Mouse (Mus musculus) liver, embryonic 13.5 days (tissue): ENCODE results near the gene Asphd1. TPM values are rescaled to one million over a fixed set of nuclear protein-coding genes. Genes with fewer than 3 reads are reported as not detected.

Experiments
- ATAC-seq: fragments of 200-750 bp; cut with Nextera tagmentation; 2 replicates; pipeline ENCODE4 v1.8.0; 2017; ENCODE audit warnings: low read depth, mild to moderate bottlenecking, moderate number of reproducible peaks, moderate library complexity
- DNase-seq: peaks from one replicate; pipeline ENCODE4 v3.0.0; 2022
- H3K27ac ChIP-seq: fragments of 300-500 bp; sonication (generic); 2 replicates; pipeline ENCODE4 v1.5.1; 2015; ENCODE audit warnings: moderate library complexity, mild to moderate bottlenecking, inconsistent platforms
- H3K27me3 ChIP-seq: fragments of 300-500 bp; sonication (generic); 2 replicates; pipeline ENCODE4 v1.6.1; 2015; ENCODE audit warnings: mild to moderate bottlenecking, inconsistent platforms
- H3K36me3 ChIP-seq: fragments of 300-500 bp; sonication (generic); 2 replicates; pipeline ENCODE4 v1.6.1; 2015; ENCODE audit warnings: mild to moderate bottlenecking, inconsistent platforms
- H3K4me1 ChIP-seq: fragments of 300-500 bp; sonication (generic); replicated peaks from 2 replicates; pipeline ENCODE4 v1.6.1; 2015; ENCODE audit warnings: inconsistent platforms
- H3K4me2 ChIP-seq: fragments of 300-500 bp; sonication (generic); 2 replicates; pipeline ENCODE4 v1.6.1; 2015; ENCODE audit warnings: inconsistent platforms, mild to moderate bottlenecking, moderate library complexity
- H3K4me3 ChIP-seq: fragments of 300-500 bp; sonication (generic); replicated peaks from 2 replicates; pipeline ENCODE4 v1.5.1; 2015; ENCODE audit warnings: mild to moderate bottlenecking, inconsistent platforms
- H3K9ac ChIP-seq: fragments of 300-500 bp; sonication (generic); 2 replicates; pipeline ENCODE4 v1.6.1; 2015; ENCODE audit warnings: mild to moderate bottlenecking, inconsistent platforms
- H3K9me3 ChIP-seq: fragments of 300-500 bp; sonication (generic); replicated peaks from 2 replicates; pipeline ENCODE4 v1.6.1; 2016; ENCODE audit warnings: inconsistent platforms
- WGBS: fragments of 180-500 bp; shearing (Covaris S2); methylation state at CpG from one replicate; pipeline ENCODE4 v1.1.7; 2015; ENCODE audit not compliant: insufficient replicate concordance; 5-methylcytosine and 5-hydroxymethylcytosine counted together
- polyA plus RNA-seq: library from polyadenylated mRNA; unstranded; fragments of >200 nt; fragmentation: Nextera tagmentation; extraction: Ambion mirVana; gene quantifications from 2 replicates; pipeline ENCODE4 v1.2.1, GENCODE M21; 2015

Gene Asphd1
- polyA plus RNA-seq, 1 experiment from 2014 or later, result not detected

DNA sequence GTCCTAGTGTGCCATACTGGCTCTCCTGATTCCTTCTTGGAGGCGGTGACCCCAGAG lies 26.3 kb upstream of the Asphd1 start, which contains the start of gene Cdipt:
Gene Cdipt, plus strand, starts transcription at position 22 of the 57 bp plus-strand sequence.
- DNase-seq (no peak), ATAC-seq (no peak)
- Histone ChIP-seq H3K27me3 (no peaks in the 10 kb centered on the region), H3K4me3 (peak within 1 kb of the TSS; percentile 87), H3K36me3 (peaks cover 29% of the 10 kb centered on the region), H3K27ac (peak within 1 kb of the TSS; percentile 91), H3K4me1 (peaks cover 38% of the 10 kb centered on the region), H3K9me3 (no peaks in the 10 kb centered on the region), H3K4me2 (peak within 1 kb of the TSS; percentile 81), H3K9ac (peak within 1 kb of the TSS; percentile 94)
- WGBS, result 0% methylated on average over 1 of the region's 1 CpGs

DNA sequence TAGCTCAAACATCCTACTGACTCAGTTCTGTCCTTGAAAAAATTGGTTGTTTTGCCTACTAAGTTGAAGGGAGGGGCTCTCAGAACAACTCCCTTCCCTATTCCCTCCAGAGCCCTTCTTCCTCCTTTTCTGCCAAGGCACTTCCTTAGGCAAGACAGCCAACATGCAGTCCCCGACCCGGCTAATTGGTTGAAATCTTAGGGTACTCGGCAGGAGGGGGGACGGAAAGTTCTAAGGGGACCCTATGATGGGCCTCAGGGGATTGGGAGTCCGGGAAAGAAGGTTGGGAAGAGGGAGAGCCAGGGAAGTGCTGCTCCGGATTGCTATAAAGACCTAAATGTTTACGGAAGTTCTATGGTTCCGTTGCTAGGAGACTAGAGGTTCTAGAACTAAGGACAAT lies 26.1 kb upstream of the Asphd1 start:
- peak overlapping the region; percentile 81 for H3K4me2 ChIP-seq
- H3K9ac ChIP-seq, result no peak overlapping the region; the same call in none of the 2 replicates
- peak overlapping the region; percentile 50; the same call in 1 of the 2 replicates for H3K27ac ChIP-seq
- ATAC-seq (no peak), DNase-seq (no peak)
- no peaks in the 10 kb centered on the region for H3K9me3 ChIP-seq
- peaks cover 28% of the 10 kb centered on the region for H3K36me3 ChIP-seq
- peak overlapping the region; percentile 87 for H3K4me3 ChIP-seq
- WGBS, result 4% methylated on average over 8 of the region's 8 CpGs
- peaks cover 38% of the 10 kb centered on the region for H3K4me1 ChIP-seq
- H3K27me3 ChIP-seq, result no peaks in the 10 kb centered on the region

DNA sequence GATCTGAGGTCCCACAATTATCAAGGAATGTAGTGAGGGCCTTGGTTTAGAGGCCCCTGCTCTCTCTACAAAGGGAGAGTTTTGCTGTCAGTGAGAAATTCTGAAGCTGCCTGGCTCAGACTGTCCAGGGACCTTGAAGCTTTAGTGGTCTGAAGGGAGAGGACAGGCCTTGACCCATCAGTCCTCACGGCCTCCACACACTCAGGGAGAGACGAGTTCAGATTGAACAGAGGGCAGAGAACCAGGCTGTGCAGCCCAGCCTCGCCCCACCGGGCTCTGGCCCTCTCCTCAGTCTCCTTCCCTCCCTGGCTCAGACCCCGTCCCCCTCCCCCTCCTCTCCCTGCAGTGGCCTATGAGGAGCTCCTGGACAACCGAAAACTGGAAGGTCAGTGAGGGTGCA lies 18.0 kb upstream of the Asphd1 start:
- Histone ChIP-seq H3K9me3 (no peaks in the 10 kb centered on the region), H3K4me2 (no peak overlapping the region), H3K4me1 (no peaks in the 10 kb centered on the region), H3K27ac (no peak overlapping the region), H3K9ac (no peak overlapping the region), H3K4me3 (no peak overlapping the region), H3K27me3 (peaks cover 17% of the 10 kb centered on the region), H3K36me3 (no peaks in the 10 kb centered on the region)
- ATAC-seq (no peak), DNase-seq (no peak)
- WGBS, result 59% methylated on average over 6 of the region's 6 CpGs

DNA sequence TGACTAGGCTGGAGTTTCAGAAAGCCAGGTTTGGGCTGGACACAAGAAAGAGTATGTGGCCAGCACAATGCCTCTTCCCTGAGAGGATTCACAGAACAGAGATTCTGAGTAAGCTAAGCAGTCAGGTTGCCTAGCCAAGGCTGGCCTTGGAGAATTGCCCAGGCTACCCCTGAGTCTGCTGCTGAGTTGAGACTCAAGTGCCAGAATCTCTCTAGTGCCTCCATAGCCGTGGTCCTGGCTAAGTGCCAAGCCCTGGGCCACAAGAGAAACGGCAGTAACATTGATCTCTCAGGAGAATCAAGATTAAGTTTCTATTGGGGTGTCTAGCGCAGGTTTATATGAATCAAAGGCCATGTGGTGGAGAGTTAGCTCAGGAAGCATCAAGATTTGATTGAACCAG lies 16.2 kb upstream of the Asphd1 start:
- 43% methylated on average over 3 of the region's 3 CpGs for WGBS
- DNase-seq, result no peak

DNA sequence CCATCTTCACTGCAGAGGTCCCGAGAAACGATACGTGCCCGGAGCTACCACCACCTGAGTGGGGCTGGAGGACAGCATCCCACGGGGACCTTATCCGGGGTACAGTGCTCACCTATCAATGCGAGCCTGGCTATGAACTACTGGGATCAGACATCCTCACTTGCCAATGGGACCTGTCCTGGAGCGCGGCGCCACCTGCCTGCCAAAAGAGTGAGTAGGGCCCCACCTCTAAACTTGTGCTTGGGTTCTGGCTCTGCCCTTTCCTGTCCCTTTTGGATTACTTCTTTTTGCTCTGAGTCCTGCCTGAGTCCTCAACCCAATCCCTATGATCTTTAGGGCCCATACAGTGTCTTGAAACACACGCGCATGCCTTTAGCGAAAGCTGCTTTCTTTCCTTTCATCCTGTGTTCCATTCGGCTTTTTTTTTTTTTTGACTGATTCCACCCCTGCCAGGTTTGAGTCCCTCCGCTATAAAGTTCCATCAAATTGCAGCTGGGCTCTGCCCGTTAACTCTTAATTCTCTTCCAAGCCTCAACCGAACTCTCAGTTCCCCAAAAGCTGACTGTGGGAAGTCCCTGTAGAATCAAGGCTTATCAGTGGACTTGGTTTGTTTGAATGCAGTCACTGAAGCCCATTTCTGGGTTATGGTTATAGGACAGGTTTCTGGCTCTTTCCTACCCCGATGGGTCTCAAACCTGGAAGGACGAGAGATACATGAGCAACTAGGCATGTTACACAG lies 14.3 kb upstream of the Asphd1 start:
- no peaks in the 10 kb centered on the region for H3K4me1 ChIP-seq
- H3K4me2 ChIP-seq, result no peak overlapping the region
- no peak overlapping the region for H3K27ac ChIP-seq
- no peaks in the 10 kb centered on the region for H3K9me3 ChIP-seq
- H3K9ac ChIP-seq, result no peak overlapping the region
- DNase-seq, result no peak
- H3K4me3 ChIP-seq, result no peak overlapping the region
- no peaks in the 10 kb centered on the region for H3K36me3 ChIP-seq
- WGBS, result 37% methylated on average over 19 of the region's 19 CpGs
- no peak for ATAC-seq
- H3K27me3 ChIP-seq, result peaks cover 21% of the 10 kb centered on the region

More for the DNA sequence above, 16.2 kb upstream of the Asphd1 start:
- no peak for ATAC-seq
- Histone ChIP-seq H3K4me2 (no peak overlapping the region), H3K4me3 (no peak overlapping the region), H3K4me1 (no peaks in the 10 kb centered on the region), H3K27me3 (peaks cover 21% of the 10 kb centered on the region), H3K9ac (no peak overlapping the region), H3K36me3 (no peaks in the 10 kb centered on the region), H3K9me3 (no peaks in the 10 kb centered on the region), H3K27ac (no peak overlapping the region)

DNA sequence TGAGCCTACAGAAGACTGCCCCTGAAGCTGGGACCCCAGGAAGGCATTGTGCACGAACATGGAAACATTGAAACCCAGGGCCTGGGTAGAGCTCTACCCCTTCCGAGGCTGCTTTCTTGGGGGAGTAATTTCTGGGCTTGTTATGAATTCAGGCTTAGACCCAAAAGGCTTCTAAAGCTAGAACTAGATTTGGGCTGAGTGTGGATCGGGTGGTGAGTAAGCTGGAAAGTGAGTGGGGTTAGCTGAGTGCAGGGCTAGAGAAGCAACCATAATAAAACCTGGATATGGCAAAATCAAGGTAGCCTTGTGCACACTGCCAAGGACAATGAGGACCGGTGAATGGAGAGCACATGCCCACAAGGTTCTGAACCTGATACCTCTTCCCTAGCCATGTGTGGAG lies 12.6 kb upstream of the Asphd1 start:
- Histone ChIP-seq H3K4me2 (no peak overlapping the region), H3K36me3 (no peaks in the 10 kb centered on the region), H3K9ac (no peak overlapping the region), H3K9me3 (no peaks in the 10 kb centered on the region), H3K4me1 (no peaks in the 10 kb centered on the region), H3K27me3 (peaks cover 21% of the 10 kb centered on the region), H3K27ac (no peak overlapping the region), H3K4me3 (no peak overlapping the region)
- WGBS, result 71% methylated on average over 4 of the region's 4 CpGs
- no peak for ATAC-seq
- DNase-seq, result no peak

DNA sequence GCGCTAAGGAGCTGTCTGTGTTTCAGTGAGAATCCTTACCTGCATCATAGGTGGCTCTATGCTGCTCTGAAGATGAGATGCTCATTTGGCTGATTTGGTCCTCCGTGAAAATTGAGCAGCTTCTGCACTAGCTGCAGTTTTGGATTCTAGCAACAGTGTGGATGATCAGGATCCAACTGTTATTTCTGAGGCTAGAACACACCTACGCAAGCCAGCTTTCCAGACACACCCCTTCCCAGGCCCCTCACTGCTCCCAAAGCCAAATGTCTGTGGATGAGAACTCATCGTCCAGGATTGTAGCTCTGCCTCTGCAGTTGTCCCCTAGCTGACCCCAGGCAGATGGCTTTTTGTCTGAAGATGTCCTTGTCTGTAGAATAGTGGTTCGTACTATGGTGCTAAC lies 11.7 kb upstream of the Asphd1 start:
- ATAC-seq (no peak), DNase-seq (no peak)
- no peak overlapping the region for H3K4me2 ChIP-seq
- no peaks in the 10 kb centered on the region for H3K36me3 ChIP-seq
- H3K27me3 ChIP-seq, result peaks cover 21% of the 10 kb centered on the region
- H3K27ac ChIP-seq, result no peak overlapping the region
- H3K9ac ChIP-seq, result no peak overlapping the region
- 75% methylated on average over 5 of the region's 5 CpGs for WGBS
- H3K4me3 ChIP-seq, result no peak overlapping the region
- H3K4me1 ChIP-seq, result no peaks in the 10 kb centered on the region
- H3K9me3 ChIP-seq, result no peaks in the 10 kb centered on the region

DNA sequence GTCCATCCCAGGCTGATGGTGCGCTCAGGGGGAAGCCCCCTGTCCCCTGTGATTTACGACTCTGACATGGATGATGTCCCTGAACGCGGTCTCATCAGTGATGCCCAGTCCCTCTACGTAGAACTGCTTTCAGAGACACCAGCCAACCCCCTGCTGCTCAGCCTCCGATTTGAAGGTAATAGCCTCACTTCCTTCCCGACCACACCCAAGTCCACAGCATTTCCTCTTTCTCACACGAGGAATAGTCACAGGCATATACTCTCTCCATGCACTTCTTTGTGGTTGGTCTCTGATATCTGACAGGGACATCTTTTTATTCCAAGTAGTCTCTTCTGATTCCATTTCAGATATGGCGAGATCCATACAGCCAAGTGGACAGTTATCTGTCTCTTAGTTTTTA lies 10.4 kb upstream of the Asphd1 start:
- H3K4me2 ChIP-seq, result no peak overlapping the region
- no peak overlapping the region for H3K4me3 ChIP-seq
- ATAC-seq (no peak), DNase-seq (no peak)
- WGBS, result 37% methylated on average over 9 of the region's 9 CpGs
- H3K27ac ChIP-seq, result no peak overlapping the region
- H3K36me3 ChIP-seq, result no peaks in the 10 kb centered on the region
- H3K9ac ChIP-seq, result no peak overlapping the region
- H3K4me1 ChIP-seq, result no peaks in the 10 kb centered on the region
- H3K27me3 ChIP-seq, result peaks cover 21% of the 10 kb centered on the region
- H3K9me3 ChIP-seq, result no peaks in the 10 kb centered on the region

DNA sequence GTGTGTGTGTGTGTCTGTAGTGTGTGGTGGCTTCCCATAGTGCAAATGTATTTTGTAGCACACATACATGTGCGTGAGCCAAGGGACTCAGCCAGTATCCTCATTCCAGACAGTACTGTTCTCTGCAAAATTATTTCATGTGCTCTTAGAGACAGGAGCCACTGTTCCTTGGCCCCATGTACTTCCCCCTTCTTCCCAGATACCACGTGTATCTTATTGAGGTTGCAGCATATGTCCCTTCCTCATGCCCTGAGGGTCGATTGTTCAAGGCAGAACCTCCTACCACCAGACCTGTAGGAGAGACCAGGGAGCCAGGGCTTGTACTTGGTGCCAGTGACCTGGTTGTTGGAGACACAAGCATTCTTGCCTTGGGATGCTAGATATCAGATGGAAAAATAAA lies 5.7 kb upstream of the Asphd1 start:
- H3K4me2 ChIP-seq, result no peak overlapping the region
- WGBS, result 38% methylated on average over 3 of the region's 3 CpGs
- no peak overlapping the region for H3K4me3 ChIP-seq
- H3K4me1 ChIP-seq, result peaks cover 11% of the 10 kb centered on the region
- DNase-seq, result no peak
- no peaks in the 10 kb centered on the region for H3K36me3 ChIP-seq
- H3K27me3 ChIP-seq, result peaks cover 38% of the 10 kb centered on the region
- no peak for ATAC-seq
- no peak overlapping the region for H3K27ac ChIP-seq
- H3K9ac ChIP-seq, result no peak overlapping the region
- no peaks in the 10 kb centered on the region for H3K9me3 ChIP-seq

DNA sequence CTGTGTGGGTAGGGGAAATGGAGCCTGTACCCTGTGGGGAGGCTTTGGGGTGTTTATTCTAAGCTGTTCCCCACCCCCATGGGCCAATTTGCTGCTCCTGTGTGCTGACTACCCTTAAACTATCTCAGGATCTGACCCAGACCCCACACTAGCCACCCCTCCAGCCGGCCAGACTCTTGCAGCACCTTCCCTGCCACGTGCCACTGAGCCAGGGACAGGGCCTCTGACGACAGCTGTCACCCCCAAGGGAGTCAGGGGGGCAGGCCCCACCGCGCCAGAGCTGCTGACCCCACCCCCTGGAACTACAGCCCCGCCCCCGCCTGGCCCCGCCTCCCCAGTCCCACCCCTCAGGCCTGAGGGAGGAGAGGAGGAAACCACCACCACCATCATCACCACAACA lies 3.3 kb upstream of the Asphd1 start:
- H3K4me1 ChIP-seq, result peaks cover 20% of the 10 kb centered on the region
- WGBS, result under 1% methylated on average over 8 of the region's 8 CpGs
- peaks cover 55% of the 10 kb centered on the region for H3K27me3 ChIP-seq
- H3K4me2 ChIP-seq, result no peak overlapping the region
- no peak overlapping the region for H3K4me3 ChIP-seq
- no peaks in the 10 kb centered on the region for H3K36me3 ChIP-seq
- no peak for DNase-seq
- no peak for ATAC-seq
- H3K27ac ChIP-seq, result no peak overlapping the region
- H3K9ac ChIP-seq, result no peak overlapping the region
- no peaks in the 10 kb centered on the region for H3K9me3 ChIP-seq

DNA sequence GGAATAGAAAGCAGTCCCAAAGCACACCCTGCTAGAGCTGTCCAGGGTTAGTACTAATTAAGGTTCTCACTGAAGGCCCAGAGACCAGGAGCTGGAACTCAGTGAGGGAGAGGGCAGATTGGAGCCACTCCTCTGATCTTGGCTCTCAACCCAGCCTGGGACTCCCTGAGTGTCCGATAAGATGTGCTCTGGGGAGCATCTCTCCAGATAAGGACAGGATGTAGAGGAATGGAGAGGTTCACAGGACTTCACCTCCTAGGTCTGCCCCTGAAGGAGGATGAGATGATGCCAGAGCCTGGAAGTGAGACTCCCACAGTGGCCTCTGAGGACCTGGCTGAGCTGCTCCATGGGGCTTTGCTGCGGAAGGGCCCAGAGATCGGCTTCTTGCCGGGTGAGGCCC lies 2.4 kb upstream of the Asphd1 start:
- DNase-seq (no peak), ATAC-seq (no peak)
- Histone ChIP-seq H3K4me3 (no peak overlapping the region), H3K4me1 (peaks cover 20% of the 10 kb centered on the region), H3K9ac (no peak overlapping the region), H3K27me3 (peaks cover 55% of the 10 kb centered on the region), H3K4me2 (no peak overlapping the region), H3K36me3 (0 out of 2 replicates have a peak, but pooled peaks cover 3% of the 10 kb centered on the region), H3K9me3 (no peaks in the 10 kb centered on the region), H3K27ac (no peak overlapping the region)
- 19% methylated on average over 4 of the region's 4 CpGs for WGBS
